8 mouse cellular contexts compared by ENCODE assay signal in the genomic region with DNA sequence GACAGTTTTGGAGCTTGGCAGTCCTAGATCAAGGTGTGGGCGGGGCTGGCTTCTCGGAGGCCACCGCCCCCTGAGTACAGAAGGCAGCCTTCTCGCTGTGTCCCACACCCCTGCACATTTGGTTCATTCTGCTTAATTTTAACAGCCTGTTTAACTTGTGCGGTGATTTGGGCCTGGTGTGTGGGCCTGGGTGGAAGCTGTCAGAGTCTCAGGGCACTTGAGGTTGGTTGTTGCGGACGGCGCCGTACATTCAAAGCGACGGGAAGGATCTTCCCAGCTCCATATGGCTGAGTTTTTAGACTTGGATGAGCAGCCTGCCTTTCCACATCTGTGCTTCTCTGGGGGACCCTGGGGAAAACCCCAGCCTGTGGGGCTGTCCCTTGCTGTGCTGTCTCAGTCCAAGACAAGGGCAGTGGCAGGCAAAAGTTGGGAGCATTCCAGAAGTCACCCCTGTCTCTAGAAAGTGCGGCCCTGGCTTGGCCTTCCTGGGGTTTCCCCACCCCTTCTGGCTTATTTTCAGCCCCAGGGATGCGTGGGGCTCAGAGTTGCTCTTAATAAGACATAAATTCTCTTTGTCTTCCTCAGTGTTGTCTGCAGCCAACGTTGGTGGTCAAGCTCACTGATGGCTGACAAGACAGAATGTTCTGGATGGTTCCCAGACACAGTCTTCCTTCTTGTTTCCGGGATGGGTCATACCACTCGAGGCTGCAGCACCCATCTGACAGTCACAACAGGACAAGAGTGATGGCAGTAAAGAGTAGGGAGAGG. TPM values are rescaled to one million over a fixed set of nuclear protein-coding genes. Genes with fewer than 3 reads are reported as not detected.
DNase-seq lines count a peak whose midpoint lies in the region; ATAC-seq and TF ChIP-seq lines count a peak whose summit lies in the region.

No protein-coding gene starts in this region.

- H3K9me3 ChIP-seq in kidney, postnatal 0 days (replicated peaks; ENCODE audit: low read length), result no peaks in the 10 kb centered on the region
- H3K9me3 ChIP-seq in liver, embryonic 16.5 days (replicated peaks; ENCODE audit: control insufficient read depth, low read length), result no peaks in the 10 kb centered on the region

- no peak overlapping the region for H3K4me3 ChIP-seq in left cerebral cortex, adult 2 months
- no peak overlapping the region for H3K4me3 ChIP-seq in kidney, postnatal 0 days (replicated peaks; ENCODE audit: low read depth, low read length)
- H3K4me3 ChIP-seq in liver, embryonic 16.5 days (ENCODE audit: low read depth, low read length), result no peak overlapping the region

- H3K27me3 ChIP-seq in kidney, postnatal 0 days (ENCODE audit: insufficient read depth, low read length), result no peaks in the 10 kb centered on the region
- no peaks in the 10 kb centered on the region for H3K27me3 ChIP-seq in liver, embryonic 16.5 days (ENCODE audit: control insufficient read depth, insufficient read depth, low read depth, low read length)

- peaks cover 22% of the 10 kb centered on the region for H3K4me1 ChIP-seq in kidney, postnatal 0 days (replicated peaks; ENCODE audit: insufficient read depth, low read length)
- peaks cover 80% of the 10 kb centered on the region for H3K4me1 ChIP-seq in liver, embryonic 16.5 days (ENCODE audit: control insufficient read depth, low read depth, low read length)

- H3K4me2 ChIP-seq in kidney, postnatal 0 days (ENCODE audit: low read length), result no peak overlapping the region
- H3K4me2 ChIP-seq in liver, embryonic 16.5 days (ENCODE audit: low read depth, low read length), result no peak overlapping the region; the same call in 1 of the 2 replicates

- no peak; the same call in 1 of the 2 replicates for ATAC-seq in kidney, postnatal 0 days (replicated peaks; ENCODE audit: low FRiP score, low read depth)
- no peak for ATAC-seq in liver, embryonic 16.5 days (ENCODE audit: low read depth)

- intact Hi-C loops in left cerebral cortex, adult 2 months (cut with DNase I), result loop anchor here (5.0 kb wide), 1 partner anchor 160 kb away; no protein-coding TSS in a partner anchor
- intact Hi-C loops in left cerebral cortex, postnatal 10 days (cut with DNase I), result no loop called here

- peak overlapping the region; percentile 62 for H3K27ac ChIP-seq in left cerebral cortex, adult 2 months
- H3K27ac ChIP-seq in kidney, postnatal 0 days, result peak overlapping the region; percentile 20; the same call in 1 of the 2 replicates
- H3K27ac ChIP-seq in liver, embryonic 16.5 days (ENCODE audit: low read length), result peak overlapping the region; percentile 30; the same call in 1 of the 2 replicates

- 52% methylated on average over 16 of the region's 16 CpGs for WGBS in kidney, postnatal 0 days
- WGBS in liver, embryonic 16.5 days (ENCODE audit: insufficient replicate concordance), result 71% methylated on average over 16 of the region's 16 CpGs

- H3K9ac ChIP-seq in kidney, postnatal 0 days (ENCODE audit: low read depth, low read length), result no peak overlapping the region
- no peak overlapping the region for H3K9ac ChIP-seq in liver, embryonic 16.5 days (ENCODE audit: low read depth, low read length)

- peak; percentile 66 for DNase-seq in adrenal gland, adult 2 months
- DNase-seq in adrenal gland, postnatal 4 days (ENCODE audit: low spot score in 2 of 2), result no peak
- peak; percentile 32 to 47 for DNase-seq in left cerebral cortex, adult 2 months (ENCODE audit: extremely low spot score in 1 of 2, low spot score in 2 of 2)
- DNase-seq in left cerebral cortex, postnatal 10 days (ENCODE audit: extremely low spot score in 1 of 2, low spot score in 2 of 2), result no peak
- peak; percentile 61 for DNase-seq in kidney, postnatal 0 days (ENCODE audit: low spot score)
- DNase-seq in ovary, postnatal 14 days (ENCODE audit: low spot score), result no peak
- DNase-seq in gastrocnemius, postnatal 10 days, result no peak

- TF ChIP-seq CTCF in left cerebral cortex, adult 2 months (IDR thresholded peaks at IDR 0.05), result no peak
- TF ChIP-seq CTCF in kidney, postnatal 0 days (IDR thresholded peaks at IDR 0.05; ENCODE audit: low read depth), result no peak

- no peaks in the 10 kb centered on the region for H3K36me3 ChIP-seq in kidney, postnatal 0 days (ENCODE audit: insufficient read depth, low read length)
- H3K36me3 ChIP-seq in liver, embryonic 16.5 days (ENCODE audit: control insufficient read depth, insufficient read depth), result peaks cover 12% of the 10 kb centered on the region

RNA-seq across cellular contexts. Expression of a gene that starts 12.7 kb away (rescaled TPM):
- total RNA-seq in adrenal gland, adult 2 months (2021), result 100 to 1,000 TPM; 192 to 194 TPM
- polyA plus RNA-seq in adrenal gland, adult 2 months (2012; rRNA removed), result 360 and 467 TPM in 2 replicates
- 10 to 100 TPM; 83.6 to 88.1 TPM for total RNA-seq in adrenal gland, postnatal 4 days (2021)
- total RNA-seq in left cerebral cortex, adult 2 months (2021), result 100 to 1,000 TPM; 185 to 189 TPM
- 100 to 1,000 TPM; 105 to 106 TPM for total RNA-seq in left cerebral cortex, postnatal 10 days (2021)
- polyA plus RNA-seq in kidney, postnatal 0 days (2015; fragmentation: Nextera tagmentation; extraction: Ambion mirVana), result 43.6 and 51.4 TPM in 2 replicates
- polyA plus RNA-seq in liver, embryonic 16.5 days (2015; fragmentation: Nextera tagmentation; extraction: Ambion mirVana), result 62.3 and 62.4 TPM in 2 replicates
- total RNA-seq in gastrocnemius, postnatal 10 days (2021), result 10 to 100 TPM; 66.8 to 73.4 TPM

Comparison
In these comparisons a context has a peak if more than half of its experiments do, and no peak if none do; other contexts are left out.
1. DNase-seq: peak in adrenal gland, adult 2 months (single experiment), left cerebral cortex, adult 2 months (2 of 2) and kidney, postnatal 0 days (single experiment); none in adrenal gland, postnatal 4 days (0 of 2), left cerebral cortex, postnatal 10 days (0 of 2), ovary, postnatal 14 days (single experiment) and gastrocnemius, postnatal 10 days (single experiment).
2. Peak in every context shown above with its lines, with median percentiles within 50 percentile points of each other: H3K27ac ChIP-seq.